Mouse (Mus musculus) adrenal gland, adult (tissue): ENCODE results near the gene Lrba.

Experiments used
- DNase-seq, 2 experiments: peaks; one replicate each; pipeline ENCODE4 v3.0.0; 2022 to 2023; ENCODE audit warnings: low spot score in 1 of 2; ENCODE audit not compliant: inconsistent age in 2 of 2

Lrba gene

GRCm38 (mm10) chr3:86750652-86751051, 526.2 kb downstream of the Lrba start:
- DNase-seq = no peak

GRCm38 (mm10) chr3:86754178-86754577, 529.7 kb downstream of the Lrba start:
- DNase-seq = no peak

GRCm38 (mm10) chr3:86754595-86755557, 530.4 kb downstream of the Lrba start:
- DNase-seq = no peak

- no peak for DNase-seq
Observed at GRCm38 (mm10) chr3:86756548-86756947, 532.1 kb downstream of the Lrba start.

GRCm38 (mm10) chr3:86758727-86759126, 534.2 kb downstream of the Lrba start:
- DNase-seq = peak in 1 of 2 experiments; percentile 58

GRCm38 (mm10) chr3:86759383-86759782, 534.9 kb downstream of the Lrba start:
- DNase-seq = no peak

- no peak for DNase-seq
Observed at GRCm38 (mm10) chr3:86759834-86760233, 535.4 kb downstream of the Lrba start.

- DNase-seq = no peak
Observed at GRCm38 (mm10) chr3:86760474-86760873, 536.0 kb downstream of the Lrba start.

GRCm38 (mm10) chr3:86761095-86762035, 536.9 kb downstream of the Lrba start:
- DNase-seq = peak; percentile 63 to 90

- DNase-seq = no peak
Observed at GRCm38 (mm10) chr3:86762036-86762415, 537.5 kb downstream of the Lrba start.

GRCm38 (mm10) chr3:86762456-86762855, 538.0 kb downstream of the Lrba start:
- DNase-seq = no peak

GRCm38 (mm10) chr3:86768553-86768952, 544.1 kb downstream of the Lrba start:
- DNase-seq = no peak

GRCm38 (mm10) chr3:86768969-86769368, 544.5 kb downstream of the Lrba start:
- DNase-seq = no peak

GRCm38 (mm10) chr3:86774566-86775443, 550.3 kb downstream of the Lrba start:
- peak; percentile 25 to 56 for DNase-seq

GRCm38 (mm10) chr3:86775444-86775828, 551.0 kb downstream of the Lrba start:
- DNase-seq = no peak

- no peak for DNase-seq
Observed at GRCm38 (mm10) chr3:86779704-86780103, 555.2 kb downstream of the Lrba start.

GRCm38 (mm10) chr3:86784051-86784450, 559.6 kb downstream of the Lrba start:
- no peak for DNase-seq

- DNase-seq = no peak
Observed at GRCm38 (mm10) chr3:86784930-86785329, 560.5 kb downstream of the Lrba start.

- DNase-seq = no peak
Observed at GRCm38 (mm10) chr3:86786280-86786679, 561.8 kb downstream of the Lrba start.

- DNase-seq = peak; percentile 47 to 84
Observed at GRCm38 (mm10) chr3:86786845-86787351, 562.4 kb downstream of the Lrba start.
